Mouse (Mus musculus) CD4-positive helper T cell, adult 2 months (primary cell): ENCODE measurements at regions not wholly inside any gene's neighbourhood (a gene's known extent, or its start where the extent isn't known, plus 50 kb on each side); places are given as distances from the start of the nearest gene placed in this dataset.

ENCODE experiments used
- DNase-seq: peaks from one replicate; pipeline ENCODE4 v3.0.0-alpha.2; 2012; ENCODE audit warnings: low read depth, missing footprints, low spot score

- DNase-seq: no peak
Measured at GRCm38 (mm10) chr11:112204561-112204960, 577.5 kb upstream of the Sox9 start.

GRCm38 (mm10) chr11:112209414-112209813, 572.6 kb upstream of the Sox9 start:
- DNase-seq: no peak

GRCm38 (mm10) chr11:112219046-112219720, 562.8 kb upstream of the Sox9 start:
- no peak for DNase-seq

- DNase-seq: no peak
Measured at GRCm38 (mm10) chr11:112234492-112235116, 547.4 kb upstream of the Sox9 start.

GRCm38 (mm10) chr11:112238960-112239884, 542.8 kb upstream of the Sox9 start:
- DNase-seq: no peak

- no peak for DNase-seq
Measured at GRCm38 (mm10) chr11:112252548-112252947, 529.5 kb upstream of the Sox9 start.

GRCm38 (mm10) chr11:112253061-112253460, 529.0 kb upstream of the Sox9 start:
- DNase-seq: no peak

GRCm38 (mm10) chr11:112256326-112256725, 525.7 kb upstream of the Sox9 start:
- no peak for DNase-seq

GRCm38 (mm10) chr11:112264077-112264476, 517.9 kb upstream of the Sox9 start:
- DNase-seq: no peak

- no peak for DNase-seq
Measured at GRCm38 (mm10) chr11:112270911-112271310, 511.1 kb upstream of the Sox9 start.

GRCm38 (mm10) chr11:112278566-112278965, 503.5 kb upstream of the Sox9 start:
- no peak for DNase-seq

- DNase-seq: no peak
Measured at GRCm38 (mm10) chr11:112282911-112283310, 499.1 kb upstream of the Sox9 start.

GRCm38 (mm10) chr11:112298901-112299341, 483.1 kb upstream of the Sox9 start:
- no peak for DNase-seq

GRCm38 (mm10) chr11:112303091-112303490, 478.9 kb upstream of the Sox9 start:
- DNase-seq: no peak

GRCm38 (mm10) chr11:112325850-112326249, 456.2 kb upstream of the Sox9 start:
- no peak for DNase-seq

- DNase-seq: no peak
Measured at GRCm38 (mm10) chr11:112327606-112328005, 454.4 kb upstream of the Sox9 start.

- no peak for DNase-seq
Measured at GRCm38 (mm10) chr11:112345133-112345532, 436.9 kb upstream of the Sox9 start.

- DNase-seq: no peak
Measured at GRCm38 (mm10) chr11:112345586-112345985, 436.4 kb upstream of the Sox9 start.

GRCm38 (mm10) chr11:112346089-112346488, 435.9 kb upstream of the Sox9 start:
- DNase-seq: no peak

- no peak for DNase-seq
Measured at GRCm38 (mm10) chr11:112346532-112346931, 435.5 kb upstream of the Sox9 start.

GRCm38 (mm10) chr11:112355311-112355710, 426.7 kb upstream of the Sox9 start:
- no peak for DNase-seq

- DNase-seq: no peak
Measured at GRCm38 (mm10) chr11:112366715-112367114, 415.3 kb upstream of the Sox9 start.
